ENCODE assay signal across 26 mouse cellular contexts in genomic region chr11:76039271-76040053, GRCm38 (mm10). TPM values are rescaled to one million over a fixed set of nuclear protein-coding genes. Genes with fewer than 3 reads are reported as not detected.
A peak's percentile ranks its signal among the peaks of the same experiment; 100 is the strongest.
DNase-seq lines count a peak whose midpoint lies in the region; ATAC-seq and TF ChIP-seq lines count a peak whose summit lies in the region.
"Had no signal": no experiment of that assay in that cellular context is flagged by ENCODE, and none has a peak within 500 bp of the region (broad histone marks: within the 10 kb centered on the region; RNA-seq: fewer than 3 reads in every experiment).

No protein-coding gene starts in this region.

- H3K36me3 ChIP-seq in lung, postnatal 0 days (ENCODE audit: insufficient read depth, low read length), result no peaks in the 10 kb centered on the region
- H3K36me3 ChIP-seq: embryonic facial prominence, embryonic 15.5 days; forebrain, embryonic 15.5 days; midbrain, embryonic 10.5 days had no signal

- H3K4me1 ChIP-seq in lung, postnatal 0 days (ENCODE audit: insufficient read depth, low read depth, low read length), result peaks cover 5% of the 10 kb centered on the region; the same call in 1 of the 2 replicates
- H3K4me1 ChIP-seq in brown adipose tissue, adult 24 weeks (ENCODE audit: control insufficient read depth, insufficient read depth, insufficient read length, low read length), result peaks cover 47% of the 10 kb centered on the region
- H3K4me1 ChIP-seq in cerebellum, adult 2 months (ENCODE audit: control insufficient read depth, insufficient read depth, low read length), result peaks cover 54% of the 10 kb centered on the region

- TF ChIP-seq CTCF in lung, postnatal 0 days (IDR thresholded peaks at IDR 0.05), result no peak
- no peak for TF ChIP-seq CTCF in cerebellum, adult 2 months (IDR thresholded peaks at IDR 0.05; ENCODE audit: borderline replicate concordance, insufficient read depth, low read depth, low read length)

- no peak overlapping the region for H3K4me2 ChIP-seq in lung, postnatal 0 days (replicated peaks; ENCODE audit: low read depth, low read length)
- H3K4me2 ChIP-seq: embryonic facial prominence, embryonic 15.5 days; forebrain, embryonic 15.5 days; hindbrain, embryonic 14.5 days; limb, embryonic 15.5 days; lung, embryonic 14.5 days had no signal

- DNase-seq in lung, postnatal 0 days (ENCODE audit: low spot score), result peak; percentile 63
- DNase-seq in lung, postnatal 14 days, result no peak
- peak; percentile 76 to 92 for DNase-seq in cerebellum, adult 2 months
- DNase-seq in cerebellum, postnatal 25 days, result peak; percentile 75 to 82
- no peak for DNase-seq in gastrocnemius, postnatal 14 days
- no peak for DNase-seq in testis, postnatal 10 days (ENCODE audit: low spot score)
- DNase-seq: adrenal gland, adult 8-10 months; heart, postnatal 4 days; layer of hippocampus, adult 9-11 months; left cerebral cortex, postnatal 4 days; lung, embryonic 14.5 days had no signal

- 0 out of 2 replicates have a peak overlapping the region, but pooled peaks have one; percentile 5 for H3K27ac ChIP-seq in lung, postnatal 0 days (ENCODE audit: low read length)
- peak overlapping the region; percentile 73 for H3K27ac ChIP-seq in brown adipose tissue, adult 24 weeks (replicated peaks; ENCODE audit: low read depth, low read length)
- H3K27ac ChIP-seq in cerebellum, adult 2 months (ENCODE audit: insufficient read depth, low read length), result peak overlapping the region; percentile 62; the same call in 1 of the 2 replicates
- H3K27ac ChIP-seq: embryonic facial prominence, embryonic 15.5 days; forebrain, embryonic 15.5 days; hindbrain, embryonic 14.5 days; limb, embryonic 15.5 days; liver, embryonic 14.5 days; midbrain, embryonic 10.5 days; stomach, postnatal 0 days had no signal

- no peaks in the 10 kb centered on the region for H3K9me3 ChIP-seq in lung, postnatal 0 days (ENCODE audit: low read length)
- H3K9me3 ChIP-seq: embryonic facial prominence, embryonic 15.5 days; forebrain, embryonic 15.5 days; limb, embryonic 15.5 days; midbrain, embryonic 10.5 days had no signal

- H3K9ac ChIP-seq in lung, postnatal 0 days (replicated peaks; ENCODE audit: low read depth), result no peak overlapping the region
- H3K9ac ChIP-seq: embryonic facial prominence, embryonic 15.5 days; forebrain, embryonic 15.5 days; hindbrain, embryonic 14.5 days; limb, embryonic 15.5 days; liver, embryonic 14.5 days; lung, embryonic 14.5 days had no signal

- peak; percentile 62 for ATAC-seq in lung, postnatal 0 days
- ATAC-seq: activated CD4-positive, CD25-positive, alpha-beta regulatory T cell, adult 4 months; forebrain, embryonic 15.5 days had no signal

- H3K27me3 ChIP-seq in lung, postnatal 0 days (replicated peaks; ENCODE audit: insufficient read depth, low read length), result no peaks in the 10 kb centered on the region
- no peaks in the 10 kb centered on the region for H3K27me3 ChIP-seq in cerebellum, adult 2 months (ENCODE audit: control insufficient read depth, insufficient read depth, low read length)
- H3K27me3 ChIP-seq: forebrain, embryonic 15.5 days; limb, embryonic 15.5 days had no signal

- no peak for TF ChIP-seq POLR2A in cerebellum, adult 2 months (IDR thresholded peaks at IDR 0.05; ENCODE audit: borderline replicate concordance, insufficient read depth, low read length)

- TF ChIP-seq EP300 in lung, postnatal 0 days (IDR thresholded peaks at IDR 0.05), result peak; percentile 11; the same call in 1 of the 2 replicates

- intact Hi-C loops in gastrocnemius, postnatal 14 days (cut with DNase I; ENCODE audit: low total_unique reads), result no loop called here

- no peak overlapping the region for H3K4me3 ChIP-seq in lung, postnatal 0 days (ENCODE audit: low read depth, low read length)
- H3K4me3 ChIP-seq in brown adipose tissue, adult 24 weeks (ENCODE audit: insufficient read depth, low read depth, low read length), result no peak overlapping the region
- no peak overlapping the region for H3K4me3 ChIP-seq in cerebellum, adult 2 months (replicated peaks; ENCODE audit: insufficient read depth, low read depth, low read length)
- H3K4me3 ChIP-seq: embryonic facial prominence, embryonic 15.5 days; forebrain, embryonic 15.5 days; limb, embryonic 15.5 days; midbrain, embryonic 10.5 days had no signal

- WGBS in lung, postnatal 0 days, result 87% methylated on average over 3 of the region's 3 CpGs
- WGBS in cerebellum, adult 2 months, result 39% methylated on average over 3 of the region's 3 CpGs

RNA-seq across cellular contexts. Expression of gene Rflnb, which starts 11.9 kb away (rescaled TPM):
- polyA plus RNA-seq in lung, postnatal 0 days (2015; fragmentation: Nextera tagmentation; extraction: Ambion mirVana), result 54.3 and 54.4 TPM in 2 replicates
- polyA plus RNA-seq in brown adipose tissue, adult 24 weeks (2012; ENCODE audit: insufficient read depth, insufficient read length, missing spikeins), result 35.4 and 39.1 TPM in 2 replicates
- 15.7 and 18.4 TPM in 2 replicates for polyA plus RNA-seq in cerebellum, adult 2 months (2012; rRNA removed)
- 10 to 100 TPM; 50.0 to 59.5 TPM for total RNA-seq in gastrocnemius, postnatal 14 days (2021)

RNA-seq across cellular contexts. Expression of gene 1700016K19Rik, which starts 39.8 kb away (rescaled TPM):
- 15.5 and 20.2 TPM in 2 replicates for polyA plus RNA-seq in lung, postnatal 0 days (2015; fragmentation: Nextera tagmentation; extraction: Ambion mirVana)
- not detected in 2 replicates for polyA plus RNA-seq in brown adipose tissue, adult 24 weeks (2012; ENCODE audit: insufficient read depth, insufficient read length, missing spikeins)
- 1.1 and 1.5 TPM in 2 replicates for polyA plus RNA-seq in cerebellum, adult 2 months (2012; rRNA removed)
- not detected for total RNA-seq in gastrocnemius, postnatal 14 days (2021)
- total RNA-seq: adrenal gland, adult 8-10 months; common myeloid progenitor, adult 5-6 weeks; gastrocnemius, postnatal 4 days; heart, postnatal 4 days; MEL; monocyte, adult 5-6 weeks; neutrophil, adult 5-6 weeks had no signal
- polyA plus RNA-seq: C2C12; liver, embryonic 14.5 days had no signal

Comparison
In these comparisons a context has a peak if more than half of its experiments do, and no peak if none do; other contexts are left out.
1. DNase-seq: peak in lung, postnatal 0 days (single experiment), cerebellum, adult 2 months (2 of 2) and cerebellum, postnatal 25 days (2 of 2); none in lung, postnatal 14 days (single experiment), gastrocnemius, postnatal 14 days (single experiment) and testis, postnatal 10 days (single experiment).
2. H3K27ac ChIP-seq: peak in every context shown above with its lines; median percentile 73 in brown adipose tissue, adult 24 weeks; 62 in cerebellum, adult 2 months; 5 in lung, postnatal 0 days.